Mouse (Mus musculus) hindbrain, postnatal 0 days (tissue): ENCODE results near the gene Thap12. TPM values are rescaled to one million over a fixed set of nuclear protein-coding genes. Genes with fewer than 3 reads are reported as not detected.
A peak's percentile ranks its signal among the peaks of the same experiment; 100 is the strongest.

Experiments
- ATAC-seq: fragments of 200-750 bp; cut with Nextera tagmentation; 2 replicates; pipeline ENCODE4 v1.8.0; 2017; ENCODE audit warnings: mild to moderate bottlenecking, moderate TSS enrichment, moderate library complexity
- DNase-seq: peaks from one replicate; pipeline ENCODE4 v3.0.0-alpha.2; 2015; ENCODE audit warnings: low spot score
- H3K27ac ChIP-seq: fragments of 300-500 bp; sonication (generic); 2 replicates; pipeline ENCODE4 v1.5.1; 2014; ENCODE audit warnings: mild to moderate bottlenecking
- H3K27me3 ChIP-seq: fragments of 300-500 bp; sonication (generic); 2 replicates; pipeline ENCODE4 v1.6.1; 2014; ENCODE audit warnings: low read length, mixed read lengths; ENCODE audit not compliant: insufficient read depth
- H3K36me3 ChIP-seq: fragments of 300-500 bp; sonication (generic); 2 replicates; pipeline ENCODE4 v1.6.1; 2014; ENCODE audit warnings: low read length, mixed read lengths; ENCODE audit not compliant: insufficient read depth
- H3K4me1 ChIP-seq: fragments of 300-500 bp; sonication (generic); 2 replicates; pipeline ENCODE4 v1.6.1; 2014; ENCODE audit warnings: antibody characterized with exemption, low read length, mixed read lengths; ENCODE audit not compliant: insufficient read depth
- H3K4me2 ChIP-seq: fragments of 300-500 bp; sonication (generic); 2 replicates; pipeline ENCODE4 v1.6.1; 2014; ENCODE audit warnings: low read depth, mild to moderate bottlenecking, low read length, moderate library complexity, mixed read lengths
- H3K4me3 ChIP-seq: fragments of 300-500 bp; sonication (generic); 2 replicates; pipeline ENCODE4 v1.5.1; 2014; ENCODE audit warnings: low read length
- H3K9ac ChIP-seq: fragments of 300-500 bp; sonication (generic); replicated peaks from 2 replicates; pipeline ENCODE4 v1.6.1; 2014; ENCODE audit warnings: mild to moderate bottlenecking, low read length, moderate library complexity, mixed read lengths
- H3K9me3 ChIP-seq: fragments of 300-500 bp; sonication (generic); 2 replicates; pipeline ENCODE4 v1.6.1; 2016; ENCODE audit warnings: low read length, mixed read lengths
- CTCF ChIP-seq: IDR thresholded peaks from 2 replicates; pipeline ENCODE4 v1.5.1; 2016; ENCODE audit warnings: antibody characterized with exemption, control low read depth, low read depth
- WGBS: fragments of 180-500 bp; shearing (Covaris S2); extraction: QIAGEN DNeasy Blood & Tissue Kit; methylation state at CpG from one replicate; pipeline ENCODE4 v1.1.7; 2014; 5-methylcytosine and 5-hydroxymethylcytosine counted together
- polyA plus RNA-seq: library from polyadenylated mRNA; unstranded; fragments of >200 nt; fragmentation: Nextera tagmentation; extraction: Ambion mirVana; gene quantifications from 2 replicates; pipeline ENCODE4 v1.2.1, GENCODE M21; 2015
- total RNA-seq: library from RNA; depleted of rRNA; stranded (reverse); fragments of >200 nt; gene quantifications from 2 replicates; pipeline ENCODE4 v1.2.3, GENCODE M21; 2014

Gene Thap12
- total and polyA plus RNA-seq, 2 experiments from 2014 or later, result 49.7 to 51.6 TPM

- 72% methylated on average over 1 of the region's 1 CpGs for WGBS
- Histone ChIP-seq H3K9ac (no peak overlapping the region), H3K4me1 (0 out of 2 replicates have a peak, but pooled peaks cover 5% of the 10 kb centered on the region), H3K4me2 (no peak overlapping the region), H3K27ac (no peak overlapping the region), H3K36me3 (no peaks in the 10 kb centered on the region), H3K27me3 (no peaks in the 10 kb centered on the region), H3K4me3 (no peak overlapping the region), H3K9me3 (no peaks in the 10 kb centered on the region)
- no peak for TF ChIP-seq CTCF
- ATAC-seq (no peak), DNase-seq (no peak)
Observed at GRCm38 (mm10) chr7:98727986-98728385, 25.1 kb downstream of the Thap12 start.

GRCm38 (mm10) chr7:98728499-98728898, 25.6 kb downstream of the Thap12 start:
- no peak for ATAC-seq
- no peak for DNase-seq
- no peak for TF ChIP-seq CTCF
- no peaks in the 10 kb centered on the region for H3K36me3 ChIP-seq
- WGBS, result 81% methylated on average over 3 of the region's 3 CpGs
- H3K9ac ChIP-seq, result no peak overlapping the region
- no peak overlapping the region for H3K4me3 ChIP-seq
- no peaks in the 10 kb centered on the region for H3K27me3 ChIP-seq
- 0 out of 2 replicates have a peak, but pooled peaks cover 5% of the 10 kb centered on the region for H3K4me1 ChIP-seq
- no peaks in the 10 kb centered on the region for H3K9me3 ChIP-seq
- no peak overlapping the region for H3K27ac ChIP-seq
- no peak overlapping the region for H3K4me2 ChIP-seq

- no peaks in the 10 kb centered on the region for H3K27me3 ChIP-seq
- H3K27ac ChIP-seq, result peak overlapping the region; percentile 71; the same call in 1 of the 2 replicates
- 15% methylated on average over 19 of the region's 19 CpGs for WGBS
- peak overlapping the region; percentile 54 for H3K4me2 ChIP-seq
- peak overlapping the region; percentile 23 for H3K4me3 ChIP-seq
- H3K9me3 ChIP-seq, result no peaks in the 10 kb centered on the region
- H3K4me1 ChIP-seq, result peaks cover 7% of the 10 kb centered on the region; the same call in 1 of the 2 replicates
- 0 out of 2 replicates have a peak overlapping the region, but pooled peaks have one; percentile 3 for H3K9ac ChIP-seq
- H3K36me3 ChIP-seq, result no peaks in the 10 kb centered on the region
- DNase-seq (peak; percentile 62), ATAC-seq (peak; percentile 73)
- 0 out of 2 replicates have a peak, but pooled peaks have one; percentile 5 for TF ChIP-seq CTCF
Observed at GRCm38 (mm10) chr7:98729661-98730271, 26.9 kb downstream of the Thap12 start.

- Histone ChIP-seq H3K4me3 (no peak overlapping the region), H3K36me3 (no peaks in the 10 kb centered on the region), H3K27me3 (no peaks in the 10 kb centered on the region), H3K4me2 (no peak overlapping the region), H3K9me3 (no peaks in the 10 kb centered on the region), H3K27ac (no peak overlapping the region), H3K4me1 (peaks cover 11% of the 10 kb centered on the region; the same call in 1 of the 2 replicates), H3K9ac (no peak overlapping the region)
- ATAC-seq (no peak), DNase-seq (no peak)
- WGBS, result 88% methylated on average over 4 of the region's 4 CpGs
- TF ChIP-seq CTCF, result no peak
Observed at GRCm38 (mm10) chr7:98733958-98734357, 31.1 kb downstream of the Thap12 start.

- H3K4me2 ChIP-seq, result peak overlapping the region; percentile 6; the same call in 1 of the 2 replicates
- H3K27ac ChIP-seq, result peak overlapping the region; percentile 41; the same call in 1 of the 2 replicates
- no peak for TF ChIP-seq CTCF
Observed at GRCm38 (mm10) chr7:98734876-98735275, 32.0 kb downstream of the Thap12 start.

GRCm38 (mm10) chr7:98736780-98737550, 34.1 kb downstream of the Thap12 start:
- Histone ChIP-seq H3K4me3 (no peak overlapping the region), H3K9me3 (no peaks in the 10 kb centered on the region), H3K9ac (no peak overlapping the region), H3K27ac (no peak overlapping the region), H3K27me3 (no peaks in the 10 kb centered on the region), H3K36me3 (no peaks in the 10 kb centered on the region), H3K4me2 (no peak overlapping the region), H3K4me1 (peaks cover 6% of the 10 kb centered on the region; the same call in 1 of the 2 replicates)
- DNase-seq (no peak), ATAC-seq (no peak)
- 78% methylated on average over 7 of the region's 7 CpGs for WGBS
- TF ChIP-seq CTCF, result no peak

More at GRCm38 (mm10) chr7:98734876-98735275, 32.0 kb downstream of the Thap12 start:
- 13% methylated on average over 10 of the region's 10 CpGs for WGBS
- H3K9ac ChIP-seq, result no peak overlapping the region
- no peaks in the 10 kb centered on the region for H3K9me3 ChIP-seq
- H3K36me3 ChIP-seq, result no peaks in the 10 kb centered on the region
- DNase-seq, result peak; percentile 81
- H3K27me3 ChIP-seq, result no peaks in the 10 kb centered on the region
- ATAC-seq, result peak; percentile 92
- peaks cover 6% of the 10 kb centered on the region; the same call in 1 of the 2 replicates for H3K4me1 ChIP-seq
- H3K4me3 ChIP-seq, result no peak overlapping the region
